Mouse (Mus musculus) myocyte (in vitro differentiated cells): ENCODE measurements at regions not wholly inside any gene's neighbourhood (a gene's known extent, or its start where the extent isn't known, plus 50 kb on each side); places are given as distances from the start of the nearest gene placed in this dataset.

Experiments used
- H3K27me3 ChIP-seq: one replicate; pipeline ENCODE4 v1.6.1; 2011; ENCODE audit not compliant: control insufficient read depth, insufficient read depth, insufficient read length
- H3K36me3 ChIP-seq: one replicate; pipeline ENCODE4 v1.6.1; 2011; ENCODE audit not compliant: control insufficient read depth, insufficient read depth
- H3K4me2 ChIP-seq: one replicate; pipeline ENCODE4 v1.6.1; 2011; ENCODE audit warnings: low read depth, control low read depth
- H3K4me3 ChIP-seq: one replicate; pipeline ENCODE4 v1.5.1; 2011; ENCODE audit warnings: mild to moderate bottlenecking, control low read depth, moderate library complexity
- H3K79me2 ChIP-seq: one replicate; pipeline ENCODE4 v1.6.1; 2011; ENCODE audit not compliant: control insufficient read depth, insufficient read depth
- H3ac ChIP-seq: one replicate; pipeline ENCODE4 v1.6.1; 2011; ENCODE audit not compliant: control insufficient read depth, insufficient read length
- CEBPB ChIP-seq: IDR thresholded peaks from 2 replicates; pipeline ENCODE4 v1.6.1; 2011; ENCODE audit warnings: mild to moderate bottlenecking, moderate library complexity; ENCODE audit not compliant: poor library complexity, insufficient read depth, severe bottlenecking
- E2F4 ChIP-seq: IDR thresholded peaks from one replicate; pipeline ENCODE4 v1.6.1; 2011; ENCODE audit warnings: mild to moderate bottlenecking, control low read depth, moderate library complexity; ENCODE audit not compliant: insufficient read depth
- MAX ChIP-seq: IDR thresholded peaks from one replicate; pipeline ENCODE4 v1.6.1; 2011; ENCODE audit warnings: low read depth, mild to moderate bottlenecking, control low read depth
- MYOD1 ChIP-seq, 3 experiments: IDR thresholded peaks; one replicate each; pipeline ENCODE4 v1.6.1; 2011; ENCODE audit warnings: control low read depth in 2 of 3, low read depth in 2 of 3, mild to moderate bottlenecking in 2 of 3, moderate library complexity in 1 of 3; ENCODE audit not compliant: insufficient read length in 2 of 3, control insufficient read depth in 1 of 3
- MYOG ChIP-seq, 3 experiments: IDR thresholded peaks; one replicate each; pipeline ENCODE4 v1.6.1; 2011; ENCODE audit warnings: control low read depth in 2 of 3, low read depth in 2 of 3, mild to moderate bottlenecking in 2 of 3; ENCODE audit not compliant: insufficient read length in 2 of 3, control insufficient read depth in 1 of 3, insufficient read depth in 1 of 3
- POLR2A ChIP-seq: IDR thresholded peaks from one replicate; pipeline ENCODE4 v1.6.1; 2011; ENCODE audit warnings: low read depth, mild to moderate bottlenecking, control low read depth, moderate library complexity; ENCODE audit not compliant: insufficient read length
- POLR2AphosphoS2 ChIP-seq: IDR thresholded peaks from one replicate; pipeline ENCODE4 v1.6.1; 2011; ENCODE audit warnings: low read depth, control low read depth; ENCODE audit not compliant: insufficient read length
- REST ChIP-seq: IDR thresholded peaks from one replicate; pipeline ENCODE4 v1.6.1; 2011; ENCODE audit warnings: mild to moderate bottlenecking, control low read depth, moderate library complexity; ENCODE audit not compliant: insufficient read depth, insufficient read length
- SRF ChIP-seq: IDR thresholded peaks from one replicate; pipeline ENCODE4 v1.6.1; 2011; ENCODE audit warnings: low read depth; ENCODE audit not compliant: control insufficient read depth, insufficient read length
- TCF12 ChIP-seq: IDR thresholded peaks from one replicate; pipeline ENCODE4 v1.6.1; 2011; ENCODE audit warnings: mild to moderate bottlenecking, control low read depth; ENCODE audit not compliant: poor library complexity, insufficient read depth, severe bottlenecking
- TCF3 ChIP-seq: IDR thresholded peaks from one replicate; pipeline ENCODE4 v1.6.1; 2011; ENCODE audit warnings: low read depth, control low read depth; ENCODE audit not compliant: insufficient read length
- USF1 ChIP-seq: IDR thresholded peaks from one replicate; pipeline ENCODE4 v1.6.1; 2011; ENCODE audit warnings: low read depth, mild to moderate bottlenecking, control low read depth, moderate library complexity

GRCm38 (mm10) chr12:109957305-109957704, 321.6 kb upstream of the Dio3 start:
- Histone ChIP-seq H3K4me2 (no peak overlapping the region), H3K27me3 (peaks cover 11% of the 10 kb centered on the region), H3K36me3 (no peaks in the 10 kb centered on the region), H3K79me2 (no peaks in the 10 kb centered on the region), H3ac (no peak overlapping the region), H3K4me3 (no peak overlapping the region)
- TF ChIP-seq POLR2A (no peak), TCF3 (no peak)

GRCm38 (mm10) chr12:109958357-109959085, 320.3 kb upstream of the Dio3 start:
- H3K4me2 ChIP-seq = no peak overlapping the region
- no peak overlapping the region for H3K4me3 ChIP-seq
- no peaks in the 10 kb centered on the region for H3K79me2 ChIP-seq
- H3ac ChIP-seq = no peak overlapping the region
- no peaks in the 10 kb centered on the region for H3K36me3 ChIP-seq
- TF ChIP-seq TCF3 (no peak), MYOG (IDR thresholded peaks at IDR 0.05; ENCODE audit: control insufficient read depth in 1 of 3, insufficient read depth in 1 of 3, insufficient read length in 2 of 3, low read depth in 2 of 3) (no peak), POLR2AphosphoS2 (no peak), SRF (no peak), USF1 (no peak), MYOD1 (IDR thresholded peaks at IDR 0.05; ENCODE audit: control insufficient read depth in 1 of 3, insufficient read length in 2 of 3, low read depth in 2 of 3) (no peak), POLR2A (no peak), E2F4 (no peak), CEBPB (no peak), REST (no peak), MAX (no peak), TCF12 (no peak)
- H3K27me3 ChIP-seq = peaks cover 11% of the 10 kb centered on the region

- H3K4me3 ChIP-seq = no peak overlapping the region
- no peaks in the 10 kb centered on the region for H3K79me2 ChIP-seq
- no peaks in the 10 kb centered on the region for H3K27me3 ChIP-seq
- no peaks in the 10 kb centered on the region for H3K36me3 ChIP-seq
- no peak for TF ChIP-seq USF1
- no peak for TF ChIP-seq SRF
- H3ac ChIP-seq = no peak overlapping the region
- H3K4me2 ChIP-seq = no peak overlapping the region
Observed at GRCm38 (mm10) chr12:109966776-109967175, 312.1 kb upstream of the Dio3 start.

GRCm38 (mm10) chr12:109968303-109968702, 310.6 kb upstream of the Dio3 start:
- TF ChIP-seq E2F4 (no peak), REST (no peak), USF1 (no peak)

GRCm38 (mm10) chr12:109971508-109971907, 307.4 kb upstream of the Dio3 start:
- no peak overlapping the region for H3K4me2 ChIP-seq
- H3ac ChIP-seq = no peak overlapping the region
- H3K27me3 ChIP-seq = no peaks in the 10 kb centered on the region
- TF ChIP-seq TCF12 = no peak
- no peak for TF ChIP-seq MYOD1 (IDR thresholded peaks at IDR 0.05; ENCODE audit: control insufficient read depth in 1 of 3, insufficient read length in 2 of 3, low read depth in 2 of 3)
- TF ChIP-seq CEBPB = no peak
- no peak for TF ChIP-seq MYOG (IDR thresholded peaks at IDR 0.05; ENCODE audit: control insufficient read depth in 1 of 3, insufficient read depth in 1 of 3, insufficient read length in 2 of 3, low read depth in 2 of 3)
- TF ChIP-seq SRF = no peak
- no peak for TF ChIP-seq E2F4
- TF ChIP-seq POLR2AphosphoS2 = no peak
- no peak for TF ChIP-seq MAX
- no peak for TF ChIP-seq USF1
- TF ChIP-seq TCF3 = no peak
- no peaks in the 10 kb centered on the region for H3K36me3 ChIP-seq
- no peak overlapping the region for H3K4me3 ChIP-seq
- no peaks in the 10 kb centered on the region for H3K79me2 ChIP-seq

More at GRCm38 (mm10) chr12:109968303-109968702, 310.6 kb upstream of the Dio3 start:
- Histone ChIP-seq H3K4me2 (no peak overlapping the region), H3K27me3 (no peaks in the 10 kb centered on the region), H3K36me3 (no peaks in the 10 kb centered on the region), H3ac (no peak overlapping the region), H3K4me3 (no peak overlapping the region), H3K79me2 (no peaks in the 10 kb centered on the region)
